Mouse (Mus musculus) heart, embryonic 11.5 days (tissue): ENCODE measurements around the gene Szrd1. TPM values are rescaled to one million over a fixed set of nuclear protein-coding genes. Genes with fewer than 3 reads are reported as not detected.

Source experiments
- ATAC-seq: fragments of 200-750 bp; cut with Nextera tagmentation; replicated peaks from 2 replicates; pipeline ENCODE4 v1.8.0; 2017; ENCODE audit warnings: moderate library complexity; ENCODE audit not compliant: insufficient number of reproducible peaks, low FRiP score, low TSS enrichment
- H3K27ac ChIP-seq: fragments of 300-500 bp; sonication (generic); 2 replicates; pipeline ENCODE4 v1.5.1; 2014; ENCODE audit warnings: mild to moderate bottlenecking, low read depth, low read length
- H3K27me3 ChIP-seq: fragments of 300-500 bp; sonication (generic); 2 replicates; pipeline ENCODE4 v1.6.1; 2014; ENCODE audit warnings: mild to moderate bottlenecking, low read length, mixed read lengths; ENCODE audit not compliant: control insufficient read depth, insufficient read depth
- H3K36me3 ChIP-seq: fragments of 300-500 bp; sonication (generic); 2 replicates; pipeline ENCODE4 v1.6.1; 2014; ENCODE audit warnings: mild to moderate bottlenecking, low read length, moderate library complexity, mixed read lengths; ENCODE audit not compliant: control insufficient read depth, insufficient read depth
- H3K4me1 ChIP-seq: fragments of 300-500 bp; sonication (generic); 2 replicates; pipeline ENCODE4 v1.6.1; 2014; ENCODE audit warnings: low read length; ENCODE audit not compliant: control insufficient read depth, insufficient read depth
- H3K4me2 ChIP-seq: fragments of 300-500 bp; sonication (generic); 2 replicates; pipeline ENCODE4 v1.6.1; 2014; ENCODE audit warnings: mild to moderate bottlenecking, moderate library complexity
- H3K4me3 ChIP-seq: fragments of 300-500 bp; sonication (generic); 2 replicates; pipeline ENCODE4 v1.5.1; 2014; ENCODE audit warnings: low read depth, low read length
- H3K9ac ChIP-seq: fragments of 300-500 bp; sonication (generic); 2 replicates; pipeline ENCODE4 v1.6.1; 2014; ENCODE audit warnings: mild to moderate bottlenecking, low read depth, low read length, moderate library complexity
- H3K9me3 ChIP-seq: fragments of 300-500 bp; sonication (generic); replicated peaks from 2 replicates; pipeline ENCODE4 v1.6.1; 2016; ENCODE audit warnings: low read length; ENCODE audit not compliant: control insufficient read depth
- WGBS: fragments of 180-500 bp; shearing (Covaris S2); extraction: QIAGEN DNeasy Blood & Tissue Kit; methylation state at CpG from one replicate; pipeline ENCODE4 v1.1.7; 2014; ENCODE audit not compliant: insufficient replicate concordance; 5-methylcytosine and 5-hydroxymethylcytosine counted together
- polyA plus RNA-seq: library from polyadenylated mRNA; unstranded; fragments of >200 nt; fragmentation: Nextera tagmentation; extraction: Ambion mirVana; gene quantifications from 2 replicates; pipeline ENCODE4 v1.2.1, GENCODE M21; 2014

Szrd1 gene
- polyA plus RNA-seq, 1 experiment from 2014 or later, result 25.7 TPM

DNA sequence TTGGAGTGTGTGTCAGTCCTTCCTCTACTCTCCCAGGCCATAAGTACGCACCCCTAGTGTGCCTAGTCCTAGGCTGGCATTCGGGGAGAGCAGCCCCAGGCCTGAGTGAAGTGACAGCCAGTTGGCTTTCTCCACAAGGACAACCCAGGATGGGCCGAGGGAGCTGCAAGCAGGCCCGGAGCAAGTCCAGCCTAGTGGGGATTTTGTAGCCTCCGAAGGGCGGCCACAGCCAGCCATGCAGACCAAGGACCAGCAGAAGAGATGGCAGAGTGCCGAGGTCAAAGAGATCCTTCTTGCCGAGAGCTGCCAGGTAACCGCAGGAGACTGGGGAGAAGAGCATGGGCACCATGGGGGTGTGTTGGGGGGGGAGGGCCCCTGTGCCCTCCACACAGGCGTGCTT, 44.6 kb downstream of the Szrd1 start:
- no peak overlapping the region for H3K27ac ChIP-seq
- no peaks in the 10 kb centered on the region for H3K36me3 ChIP-seq
- WGBS, result 66% methylated on average over 10 of the region's 10 CpGs
- H3K4me3 ChIP-seq, result no peak overlapping the region
- no peak for ATAC-seq
- no peaks in the 10 kb centered on the region for H3K9me3 ChIP-seq
- no peak overlapping the region for H3K4me2 ChIP-seq
- no peaks in the 10 kb centered on the region for H3K4me1 ChIP-seq
- H3K9ac ChIP-seq, result no peak overlapping the region
- H3K27me3 ChIP-seq, result no peaks in the 10 kb centered on the region

DNA sequence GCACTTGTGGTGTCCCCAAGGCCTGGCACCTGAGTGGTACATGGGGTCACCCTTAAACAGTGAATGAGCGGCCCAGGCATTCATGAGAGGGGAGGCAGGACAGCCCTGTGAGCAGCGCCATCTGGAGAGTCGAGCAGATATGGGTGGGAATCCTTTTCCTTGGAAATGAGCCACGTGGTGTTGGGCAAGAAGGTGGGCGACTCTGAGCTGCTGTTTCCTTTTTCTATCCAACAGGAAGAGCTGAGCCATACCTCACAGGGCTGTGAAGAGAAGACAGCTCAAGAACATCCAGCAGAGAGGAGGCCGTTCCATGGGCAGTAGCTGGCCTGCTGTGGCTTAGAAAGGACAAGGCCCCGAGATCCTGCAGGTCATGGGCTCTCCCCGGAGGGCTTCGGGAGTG, 50.9 kb downstream of the Szrd1 start:
- 65% methylated on average over 9 of the region's 9 CpGs for WGBS
- no peak overlapping the region for H3K4me3 ChIP-seq
- no peak overlapping the region for H3K27ac ChIP-seq
- H3K27me3 ChIP-seq, result no peaks in the 10 kb centered on the region
- no peaks in the 10 kb centered on the region for H3K36me3 ChIP-seq
- no peak overlapping the region for H3K9ac ChIP-seq
- no peaks in the 10 kb centered on the region for H3K4me1 ChIP-seq
- no peak for ATAC-seq
- no peak overlapping the region for H3K4me2 ChIP-seq
- H3K9me3 ChIP-seq, result no peaks in the 10 kb centered on the region

DNA sequence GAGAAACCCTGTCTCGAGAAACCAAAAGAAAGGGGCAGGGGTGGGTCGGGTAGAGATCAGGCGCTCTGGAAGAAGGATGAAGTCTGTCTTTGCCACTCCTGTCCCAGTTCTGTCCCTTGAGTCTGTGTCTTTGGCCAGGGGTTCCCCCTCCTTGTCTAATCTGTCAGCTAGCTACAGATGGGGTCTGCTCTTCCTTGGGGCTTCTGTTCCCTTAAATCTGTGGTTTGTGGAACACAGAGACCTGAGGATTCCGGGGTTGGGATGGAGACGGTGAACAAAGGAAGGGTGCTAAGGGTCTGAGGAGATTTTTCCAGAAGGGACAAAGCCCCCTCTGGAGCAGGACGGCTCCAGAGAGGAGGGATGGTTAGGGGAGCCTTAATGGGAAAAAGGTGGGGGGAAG, 51.5 kb downstream of the Szrd1 start, which contains the start of gene Spata21:
Gene Spata21 (plus strand): TSS at position 301 of the 400 bp plus-strand sequence.
- Histone ChIP-seq H3K4me1 (no peaks in the 10 kb centered on the region), H3K4me2 (no peak within 1 kb of the TSS), H3K9me3 (no peaks in the 10 kb centered on the region), H3K27ac (no peak within 1 kb of the TSS), H3K4me3 (no peak within 1 kb of the TSS), H3K9ac (no peak within 1 kb of the TSS), H3K27me3 (no peaks in the 10 kb centered on the region), H3K36me3 (no peaks in the 10 kb centered on the region)
- ATAC-seq, result no peak
- whole genome bisulfite sequencing, result 67% methylated on average over 6 of the region's 6 CpGs

DNA sequence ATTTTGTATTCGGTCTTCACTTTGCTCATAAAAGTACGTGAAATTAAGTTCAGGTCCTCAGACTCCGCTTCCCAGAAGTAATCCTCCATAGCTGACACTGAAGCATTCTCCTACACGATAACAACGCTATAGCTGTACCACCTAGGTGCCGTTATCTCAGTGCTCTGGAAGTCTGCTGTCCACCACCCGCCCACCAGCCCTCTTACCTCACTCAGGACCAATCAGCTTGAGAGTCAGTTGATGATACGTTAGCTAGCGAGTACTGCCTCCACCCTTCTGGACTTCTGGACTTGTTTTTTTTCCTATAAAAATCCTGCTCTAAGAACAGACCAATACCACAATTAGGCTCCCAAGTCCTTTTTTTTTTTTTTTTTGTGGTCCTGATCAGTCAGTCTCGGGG, 52.7 kb downstream of the Szrd1 start:
- H3K4me2 ChIP-seq, result no peak overlapping the region
- no peaks in the 10 kb centered on the region for H3K36me3 ChIP-seq
- ATAC-seq, result 0 out of 2 replicates have a peak, but pooled peaks have one; percentile 37
- no peak overlapping the region for H3K9ac ChIP-seq
- no peaks in the 10 kb centered on the region for H3K9me3 ChIP-seq
- H3K27ac ChIP-seq, result no peak overlapping the region
- no peaks in the 10 kb centered on the region for H3K4me1 ChIP-seq
- no peaks in the 10 kb centered on the region for H3K27me3 ChIP-seq
- H3K4me3 ChIP-seq, result no peak overlapping the region
- WGBS, result 53% methylated on average over 10 of the region's 10 CpGs

GRCm38 (mm10) chr4:141078510-141079137, 61.0 kb downstream of the Szrd1 start:
- peak overlapping the region; percentile 93; the same call in 1 of the 2 replicates for H3K9ac ChIP-seq
- H3K4me2 ChIP-seq, result no peak overlapping the region; the same call in 1 of the 2 replicates
- ATAC-seq, result no peak
- no peak overlapping the region for H3K27ac ChIP-seq
- WGBS, result 70% methylated on average over 18 of the region's 18 CpGs
- H3K27me3 ChIP-seq, result no peaks in the 10 kb centered on the region
- no peaks in the 10 kb centered on the region for H3K36me3 ChIP-seq
- H3K4me3 ChIP-seq, result no peak overlapping the region; the same call in 1 of the 2 replicates
- peaks cover 22% of the 10 kb centered on the region for H3K4me1 ChIP-seq
- no peaks in the 10 kb centered on the region for H3K9me3 ChIP-seq

DNA sequence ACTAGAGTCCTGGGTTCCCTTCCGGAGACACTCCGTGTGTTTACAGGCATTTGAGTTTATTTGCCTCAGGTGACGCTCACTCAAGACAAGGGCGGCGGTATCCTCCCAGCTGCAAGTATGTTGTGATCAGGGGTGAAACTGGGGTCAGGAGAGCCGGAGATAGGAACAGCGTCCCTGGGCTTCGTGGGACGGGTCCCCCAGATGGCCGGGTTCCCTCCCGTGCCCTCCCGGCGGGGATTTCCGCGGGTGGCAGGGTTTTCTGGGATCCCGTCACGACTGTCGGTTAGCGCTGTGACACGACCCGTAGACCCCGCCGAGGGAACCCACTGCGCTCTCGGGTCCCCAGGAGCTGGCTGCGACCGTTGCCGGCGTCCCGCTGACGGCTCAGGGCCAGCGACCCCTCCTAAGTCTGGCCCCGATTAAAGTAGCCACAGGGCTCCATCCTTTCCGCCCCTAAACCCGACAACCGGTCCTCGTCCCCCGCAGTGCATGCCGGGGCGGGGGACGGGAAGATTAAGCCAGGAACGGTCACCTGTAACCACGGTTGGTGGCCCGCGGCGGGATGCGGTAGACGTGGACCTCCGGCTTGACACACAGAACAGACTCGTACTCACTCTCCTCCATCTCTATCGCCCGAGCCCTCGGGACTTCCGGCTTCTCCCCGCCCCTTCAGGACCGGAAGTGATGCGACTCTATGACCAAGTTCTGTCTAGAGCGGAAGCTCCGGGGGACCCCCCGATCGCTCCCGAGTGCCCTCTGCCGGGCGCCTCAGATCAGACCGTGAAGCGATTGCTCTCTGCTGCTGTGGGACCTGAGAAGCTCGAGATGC, 61.7 kb downstream of the Szrd1 start, which contains the start of gene Necap2:
Gene Necap2 (minus strand): TSS at position 677 of the 829 bp plus-strand sequence.
- Histone ChIP-seq H3K4me3 (peak within 1 kb of the TSS; percentile 100), H3K27ac (peak within 1 kb of the TSS; percentile 66; the same call in 1 of the 2 replicates), H3K27me3 (no peaks in the 10 kb centered on the region), H3K4me2 (peak within 1 kb of the TSS; percentile 98), H3K36me3 (no peaks in the 10 kb centered on the region), H3K9me3 (no peaks in the 10 kb centered on the region), H3K9ac (peak within 1 kb of the TSS; percentile 93), H3K4me1 (peaks cover 27% of the 10 kb centered on the region)
- WGBS, result under 1% methylated on average over 67 of the region's 67 CpGs
- ATAC-seq, result peak; percentile 89

GRCm38 (mm10) chr4:141076761-141077506, 62.6 kb downstream of the Szrd1 start:
- ATAC-seq, result no peak
- Histone ChIP-seq H3K9me3 (no peaks in the 10 kb centered on the region), H3K4me1 (peaks cover 27% of the 10 kb centered on the region), H3K4me3 (peak overlapping the region; percentile 100), H3K36me3 (peaks cover 3% of the 10 kb centered on the region), H3K27ac (no peak overlapping the region), H3K27me3 (no peaks in the 10 kb centered on the region), H3K4me2 (peak overlapping the region; percentile 98), H3K9ac (peak overlapping the region; percentile 93)
- 68% methylated on average over 17 of the region's 17 CpGs for WGBS

DNA sequence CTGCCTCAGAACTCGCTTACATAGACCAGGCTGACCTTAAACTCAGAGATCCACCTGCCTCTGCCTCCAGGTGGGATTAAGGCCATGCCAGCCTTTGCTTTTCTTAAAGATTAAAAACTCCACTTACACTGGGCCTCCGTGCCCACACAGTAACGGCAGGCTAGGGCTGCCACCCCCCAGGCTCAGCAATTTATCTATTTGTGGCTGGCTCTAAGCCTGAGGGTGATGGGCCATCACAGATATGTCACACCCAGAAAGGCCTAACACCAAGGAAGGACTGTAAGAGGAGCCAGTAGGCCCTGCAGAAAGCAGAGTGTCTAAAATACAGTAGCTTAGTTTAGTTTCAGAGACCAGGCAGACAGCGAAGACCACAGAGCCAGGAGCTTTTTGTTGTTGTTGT, 65.5 kb downstream of the Szrd1 start:
- H3K4me1 ChIP-seq, result peaks cover 32% of the 10 kb centered on the region

More for the DNA sequence above, 65.5 kb downstream of the Szrd1 start:
- Histone ChIP-seq H3K4me2 (no peak overlapping the region), H3K27ac (0 out of 2 replicates have a peak overlapping the region, but pooled peaks have one; percentile 51), H3K9ac (no peak overlapping the region), H3K4me3 (no peak overlapping the region), H3K9me3 (no peaks in the 10 kb centered on the region), H3K36me3 (peaks cover 17% of the 10 kb centered on the region), H3K27me3 (no peaks in the 10 kb centered on the region)
- ATAC-seq, result no peak
- WGBS, result 77% methylated on average over 4 of the region's 4 CpGs
